Mouse (Mus musculus) thymus, postnatal 25 days (tissue): ENCODE results near the gene Cdk19.
"Not testable (repeated sequence)": the region's sequence is repeated elsewhere in the genome, so short reads cannot be mapped to it uniquely, and the experiment has no call there.

Source experiments
- DNase-seq: peaks from one replicate; pipeline ENCODE4 v3.0.0; 2022

Gene Cdk19

DNA sequence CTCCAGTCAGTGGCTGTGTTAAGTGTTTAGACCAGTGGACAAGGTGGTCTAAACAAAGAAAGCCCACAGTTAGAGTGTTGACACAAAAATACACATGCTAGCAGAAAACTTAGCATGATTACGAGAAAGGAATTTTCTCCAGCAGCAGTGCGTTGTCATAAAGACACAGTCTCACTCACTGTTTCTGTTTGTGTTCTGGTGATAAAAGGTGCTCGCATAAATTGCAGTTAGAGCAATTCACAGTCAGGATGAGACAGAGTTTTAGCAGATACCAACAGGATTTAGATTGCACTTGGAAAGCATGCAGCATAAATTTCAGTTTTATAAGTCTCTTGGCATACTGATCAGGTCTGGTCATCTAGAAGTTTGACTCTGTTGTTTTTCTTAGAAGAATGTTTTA, 59.5 kb downstream of the Cdk19 start:
- DNase-seq = no peak

GRCm38 (mm10) chr10:40399328-40399727, 60.0 kb downstream of the Cdk19 start:
- no peak for DNase-seq

- no peak for DNase-seq
These were observed 60.9 kb downstream of the Cdk19 start for GRCm38 (mm10) chr10:40400293-40400692.

DNA sequence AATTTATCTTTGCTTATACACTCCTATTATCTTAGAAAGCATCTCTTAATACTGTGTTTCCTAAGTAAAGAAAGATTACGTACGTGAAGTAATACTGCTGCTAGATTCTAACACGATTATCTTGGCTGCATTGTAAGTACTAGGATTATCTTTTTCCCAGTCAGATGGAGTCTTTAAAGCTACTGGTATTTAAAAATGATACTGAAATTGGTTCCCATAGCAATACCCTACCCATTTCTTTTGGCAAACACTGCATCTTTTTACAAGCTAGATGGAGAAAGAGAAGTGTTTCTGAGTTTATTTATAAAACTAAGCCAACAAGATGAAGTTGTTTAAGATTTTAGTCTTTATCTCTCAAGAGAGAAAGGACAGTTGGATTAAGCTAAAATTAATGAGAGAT, 67.3 kb downstream of the Cdk19 start:
- no peak for DNase-seq

GRCm38 (mm10) chr10:40409336-40409735, 70.0 kb downstream of the Cdk19 start:
- no peak for DNase-seq

DNA sequence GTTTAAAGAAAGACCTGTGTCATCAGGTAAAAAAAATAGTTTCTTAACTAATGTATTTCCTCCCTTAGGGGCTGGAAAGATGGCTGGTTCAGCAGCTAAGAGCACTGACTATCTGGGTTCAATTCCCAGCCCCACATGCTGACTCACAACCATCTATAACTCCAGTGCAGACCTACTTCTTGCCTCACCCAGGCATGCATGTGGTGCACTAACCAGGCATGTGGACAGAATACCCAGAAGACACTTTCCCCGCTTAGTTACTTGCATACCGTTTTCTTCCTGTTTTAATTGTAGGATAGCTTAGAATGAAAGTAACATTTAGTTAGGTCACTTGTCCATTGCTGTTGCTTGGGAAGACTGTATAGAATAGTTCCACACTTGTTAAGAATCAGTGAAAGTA, 72.0 kb downstream of the Cdk19 start:
- no peak for DNase-seq

- no peak for DNase-seq
These were observed 77.6 kb downstream of the Cdk19 start for GRCm38 (mm10) chr10:40416944-40417343.

DNA sequence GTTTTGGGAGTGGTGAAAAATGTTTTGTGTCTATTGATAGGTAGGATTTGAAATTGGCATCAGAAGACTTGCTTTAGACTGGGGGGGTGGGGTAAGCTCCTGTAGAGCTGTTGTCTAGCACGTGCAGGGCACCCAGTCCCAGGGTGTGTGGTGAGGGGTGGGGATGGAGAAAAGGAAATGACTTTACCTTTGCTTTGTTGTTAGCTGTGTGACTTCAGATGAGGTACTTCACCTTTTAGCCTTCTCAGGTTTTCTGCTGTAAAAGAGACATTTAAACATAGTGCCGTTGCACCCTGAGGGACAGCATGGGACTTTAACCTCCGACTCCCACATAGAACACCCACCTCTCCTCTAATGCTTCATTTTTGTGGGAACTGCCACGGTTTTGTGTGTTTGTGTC, 80.5 kb downstream of the Cdk19 start:
- DNase-seq = peak; percentile 72

DNA sequence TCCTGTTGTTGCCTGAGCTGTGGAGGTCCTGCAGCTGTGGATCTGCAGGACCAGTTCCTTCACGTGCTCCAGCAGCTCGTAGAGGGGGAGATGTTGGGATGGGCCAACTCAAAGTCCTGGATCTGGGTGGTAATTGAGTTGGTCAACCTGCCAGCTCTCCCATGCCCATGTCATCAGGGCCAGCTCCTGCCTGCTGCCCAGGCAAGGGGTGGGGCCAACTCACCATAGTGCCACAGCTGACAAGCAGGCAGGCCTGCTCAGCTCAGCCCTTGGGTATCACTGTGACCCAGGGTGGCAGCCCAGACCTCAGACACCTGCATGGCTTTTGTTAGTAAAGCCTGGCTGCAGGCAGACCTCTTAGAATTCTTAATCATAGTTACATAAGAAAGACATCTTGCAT, 81.3 kb downstream of the Cdk19 start:
- DNase-seq = peak; percentile 52

GRCm38 (mm10) chr10:40421724-40422123, 82.4 kb downstream of the Cdk19 start:
- peak; percentile 65 for DNase-seq

- no peak for DNase-seq
These were observed 83.3 kb downstream of the Cdk19 start for GRCm38 (mm10) chr10:40422696-40423095.

DNA sequence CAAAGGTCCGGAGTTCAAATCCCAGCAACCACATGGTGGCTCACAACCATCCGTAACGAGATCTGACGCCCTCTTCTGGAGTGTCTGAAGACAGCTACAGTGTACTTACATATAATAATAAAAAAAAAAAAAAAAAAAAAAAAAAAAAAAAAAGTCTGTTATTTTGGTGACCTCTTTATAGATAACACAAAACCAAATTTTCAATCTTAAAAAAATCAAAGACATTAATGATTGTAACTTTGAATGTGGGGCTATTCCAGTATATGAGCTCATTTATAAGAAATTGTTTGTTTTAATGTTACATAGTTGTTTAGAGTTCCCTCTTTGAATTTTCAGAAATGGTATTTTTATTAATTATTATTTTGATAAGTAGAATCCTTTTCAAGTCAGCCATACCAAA, 85.1 kb downstream of the Cdk19 start:
- not testable (repeated sequence) for DNase-seq

GRCm38 (mm10) chr10:40425243-40426095, 86.1 kb downstream of the Cdk19 start:
- DNase-seq = no peak

DNA sequence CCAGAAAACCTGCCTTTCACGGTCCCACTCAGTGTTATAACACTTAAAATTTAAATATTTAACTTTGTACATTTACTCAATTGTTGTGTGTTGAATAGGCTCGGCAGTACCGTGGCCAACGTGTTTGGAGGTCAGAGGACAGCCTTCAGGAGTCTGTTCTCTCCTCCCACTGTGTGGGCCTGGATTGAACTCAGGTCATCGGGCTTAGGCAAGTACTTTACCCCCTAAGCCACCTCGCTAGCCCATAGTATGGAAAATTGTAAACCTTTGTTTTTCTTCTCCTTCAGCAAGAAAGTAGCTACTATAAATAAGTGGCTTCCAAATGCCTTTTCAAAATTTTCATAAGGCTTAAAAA, 86.7 kb downstream of the Cdk19 start:
- DNase-seq = no peak

- DNase-seq = no peak
These were observed 89.3 kb downstream of the Cdk19 start for GRCm38 (mm10) chr10:40428633-40429032.

GRCm38 (mm10) chr10:40429081-40429480, 89.7 kb downstream of the Cdk19 start:
- no peak for DNase-seq

DNA sequence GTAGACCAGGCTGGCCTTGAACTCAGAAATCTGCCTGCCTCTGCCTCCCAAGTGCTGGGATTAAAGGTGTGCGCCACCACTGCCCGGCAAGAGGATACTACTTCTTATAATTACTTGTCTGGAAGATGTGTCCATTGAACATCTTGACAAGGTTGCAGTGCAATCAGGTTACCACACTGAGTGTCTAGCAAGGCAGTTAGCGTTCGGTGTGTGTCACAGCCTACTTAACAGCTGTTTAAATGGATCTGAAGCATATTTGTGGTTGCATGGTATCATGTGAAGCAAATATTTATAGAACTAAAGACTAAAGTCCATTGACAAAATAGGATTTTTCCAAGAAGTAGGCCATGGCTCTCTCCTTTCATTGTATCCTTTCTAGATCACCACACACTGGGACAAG, 90.8 kb downstream of the Cdk19 start:
- no peak for DNase-seq

DNA sequence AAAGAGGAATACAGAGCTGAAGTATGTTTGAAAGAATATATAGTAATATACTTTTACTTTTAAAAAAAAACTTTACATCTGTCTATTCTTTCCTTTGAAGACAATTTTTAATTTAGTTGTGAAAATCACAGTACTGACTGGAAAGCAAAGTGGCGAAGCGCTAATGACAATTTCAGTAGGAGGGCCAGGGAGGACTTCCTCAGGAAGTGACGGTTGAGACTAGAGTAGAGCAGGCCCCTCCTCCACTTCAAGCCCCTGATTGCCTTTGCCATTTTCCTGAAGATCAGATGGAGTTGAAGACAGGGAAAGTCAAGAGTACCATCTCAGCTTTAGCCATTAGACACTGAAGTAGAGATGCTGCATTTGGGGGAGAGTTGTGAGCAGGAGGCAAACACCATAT, 92.6 kb downstream of the Cdk19 start:
- DNase-seq = no peak

DNA sequence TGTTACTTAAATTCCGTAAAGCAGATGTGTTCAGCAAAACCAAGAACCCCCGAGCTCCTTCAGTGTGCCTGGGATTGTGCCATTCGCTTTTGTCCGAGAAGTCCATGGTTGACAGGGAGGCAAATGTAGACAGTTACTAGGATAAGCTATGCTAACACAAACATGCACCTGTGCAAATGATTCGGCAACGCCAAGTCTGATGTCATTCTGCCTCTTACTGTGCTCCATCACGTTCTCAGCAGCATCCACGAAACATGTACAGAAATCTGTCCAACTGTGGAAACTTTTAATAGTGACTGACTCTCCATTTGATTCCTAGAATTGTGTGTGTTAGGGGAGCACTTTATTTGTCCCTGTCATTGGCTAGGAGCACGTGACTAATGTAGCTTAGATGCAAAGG, 93.0 kb downstream of the Cdk19 start:
- no peak for DNase-seq

DNA sequence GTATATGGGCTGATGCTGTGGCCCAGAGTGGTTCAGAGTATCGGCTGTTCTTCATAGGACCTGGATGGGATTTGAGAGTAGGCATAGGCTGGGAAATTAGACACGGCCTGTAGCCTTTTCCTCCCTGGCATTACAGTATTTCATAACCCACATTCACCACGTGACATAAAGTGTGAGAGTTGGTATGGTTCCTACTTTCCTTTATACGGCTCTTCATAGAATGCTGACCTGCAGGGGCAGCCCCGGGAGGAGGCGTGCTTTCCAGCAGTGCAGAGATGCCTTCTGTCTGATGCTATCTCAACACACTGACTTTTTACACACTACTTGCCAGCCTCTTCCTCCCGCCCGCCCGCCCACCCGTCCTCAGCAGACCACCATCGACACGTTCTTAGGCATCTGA, 96.0 kb downstream of the Cdk19 start:
- DNase-seq = no peak

GRCm38 (mm10) chr10:40437117-40437516, 97.8 kb downstream of the Cdk19 start:
- no peak for DNase-seq

DNA sequence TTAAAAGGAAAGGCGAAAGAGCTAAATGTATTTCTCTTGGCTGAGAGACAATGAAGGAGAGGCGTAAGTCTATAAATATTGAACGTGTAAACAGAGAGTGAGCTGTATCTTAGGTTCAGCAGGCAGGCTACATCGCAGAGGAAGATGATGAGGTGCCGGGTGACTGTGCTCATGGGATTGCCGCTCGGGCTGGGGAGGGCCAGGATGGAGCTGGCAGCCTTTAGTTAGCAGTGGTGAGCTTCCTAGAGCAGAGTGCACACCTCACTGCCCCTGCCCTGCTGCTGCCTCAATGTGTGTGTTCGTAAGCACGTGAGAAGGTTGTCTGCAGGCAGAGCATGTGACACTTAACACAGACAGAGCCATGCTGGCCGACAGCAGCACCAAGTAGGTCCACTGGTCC, 101.4 kb downstream of the Cdk19 start:
- DNase-seq = no peak

DNA sequence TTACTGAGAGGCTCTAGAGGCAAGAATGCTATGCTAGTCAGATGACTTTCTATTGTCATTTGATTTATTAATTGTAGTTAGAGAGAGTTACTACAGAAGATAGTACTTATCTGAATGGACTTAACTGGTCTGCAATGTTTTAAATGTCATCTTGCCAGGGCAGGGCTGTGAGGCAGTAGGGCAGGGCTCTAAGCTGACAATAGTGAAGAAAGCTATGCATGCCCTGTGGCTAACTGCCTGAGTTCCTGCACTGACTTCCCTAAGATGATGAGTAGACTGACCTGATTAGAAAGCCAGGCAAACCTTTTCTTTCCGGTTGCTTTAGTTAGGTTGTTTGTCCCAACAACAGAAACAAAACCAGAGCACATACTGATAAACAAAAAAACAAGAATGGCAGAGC, 102.7 kb downstream of the Cdk19 start:
- no peak for DNase-seq

DNA sequence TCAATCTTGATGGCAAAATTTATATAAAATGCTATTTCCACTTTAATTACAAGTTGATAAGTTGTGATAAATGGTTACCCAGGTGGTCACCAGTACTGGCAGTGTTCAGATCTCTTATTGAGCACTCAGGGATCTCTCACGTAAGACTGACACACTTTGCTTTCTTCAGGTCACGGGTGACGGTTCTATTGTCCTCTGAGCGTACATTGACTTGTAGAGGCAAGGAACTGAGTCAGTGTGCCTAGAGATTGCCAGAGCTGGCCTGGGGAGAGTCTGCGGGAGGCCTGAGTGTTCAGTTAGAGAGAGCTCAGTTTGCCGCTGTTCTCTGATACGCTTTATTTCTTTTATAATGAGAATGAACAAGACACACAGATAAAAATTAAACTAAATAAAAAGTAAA, 104.0 kb downstream of the Cdk19 start:
- no peak for DNase-seq

GRCm38 (mm10) chr10:40443806-40444357, 104.5 kb downstream of the Cdk19 start:
- no peak for DNase-seq
